Mouse (Mus musculus): ENCODE data around the gene Tmigd3.

DNA sequence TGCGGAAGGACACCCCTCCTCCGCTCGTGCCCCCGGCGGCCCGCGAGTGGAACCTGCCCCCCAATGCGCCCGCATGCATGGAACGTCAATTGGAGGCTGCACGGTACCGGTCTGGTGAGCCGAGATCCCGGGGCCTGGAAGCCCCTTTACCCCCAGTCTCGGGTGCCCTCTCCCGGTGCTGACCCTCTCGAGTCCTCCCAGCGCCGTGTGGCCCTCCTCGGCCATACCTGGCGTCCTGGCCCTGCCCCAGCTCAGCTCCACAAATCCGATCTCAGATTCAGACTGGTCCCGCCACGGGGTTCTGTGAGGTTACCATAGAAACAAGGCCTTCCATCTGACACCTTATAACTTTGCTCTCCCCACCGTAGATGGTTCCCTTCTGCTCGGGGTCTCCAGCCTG is 88.9 kb downstream of the Tmigd3 start:
- no peak for TF ChIP-seq FOSL1 (IDR thresholded peaks at IDR 0.05; ENCODE audit: insufficient read depth, low read length, poor library complexity, severe bottlenecking)
- no peak for TF ChIP-seq MAX (IDR thresholded peaks at IDR 0.05)
- TF ChIP-seq CTCF (IDR thresholded peaks at IDR 0.05; ENCODE audit: control insufficient read depth, insufficient read depth, insufficient read length) = no peak
- TF ChIP-seq MYOD1 (IDR thresholded peaks at IDR 0.05; ENCODE audit: control insufficient read depth, insufficient read length, low read depth) = no peak
- TF ChIP-seq USF1 (IDR thresholded peaks at IDR 0.05; ENCODE audit: low read depth) = no peak
- no peak for TF ChIP-seq CEBPB (IDR thresholded peaks at IDR 0.05; ENCODE audit: low read depth)
